Mouse (Mus musculus) mouse trophoblast stem cell (cell line): ENCODE measurements around the gene Flt1.

Experiments
- in situ Hi-C, 2 experiments: fragments of 300-500 bp; cut with MseI, MboI; formaldehyde crosslinking; loops; 2 replicates in 1 of 2; 3 replicates in 1 of 2; pipeline ENCODE4 v1.15.1; 2025

Flt1 gene

GRCm38 (mm10) chr5:147551879-147552627 is 173.8 kb downstream of the Flt1 start:
- in situ Hi-C loops, result no loop called here

GRCm38 (mm10) chr5:147549016-147549755 is 176.6 kb downstream of the Flt1 start:
- in situ Hi-C loops, result no loop called here

GRCm38 (mm10) chr5:147545731-147546241 is 180.0 kb downstream of the Flt1 start:
- in situ Hi-C loops, result no loop called here

- in situ Hi-C loops, result no loop called here
Observed at GRCm38 (mm10) chr5:147542291-147542690, 183.5 kb downstream of the Flt1 start.

- in situ Hi-C loops, result no loop called here
Observed at GRCm38 (mm10) chr5:147539815-147540214, 186.0 kb downstream of the Flt1 start.

GRCm38 (mm10) chr5:147539409-147539808 is 186.4 kb downstream of the Flt1 start:
- in situ Hi-C loops, result no loop called here

- in situ Hi-C loops, result no loop called here
Observed at GRCm38 (mm10) chr5:147532031-147532430, 193.8 kb downstream of the Flt1 start.

- in situ Hi-C loops, result no loop called here
Observed at GRCm38 (mm10) chr5:147527788-147528187, 198.0 kb downstream of the Flt1 start.

GRCm38 (mm10) chr5:147527006-147527405 is 198.8 kb downstream of the Flt1 start:
- in situ Hi-C loops, result no loop called here
